Mouse (Mus musculus): ENCODE measurements around the gene Lrig1. TPM values are rescaled to one million over a fixed set of nuclear protein-coding genes. Genes with fewer than 3 reads are reported as not detected.

Lrig1 gene
- polyA plus RNA-seq, 1 experiment from 2014 or later, result 7.7 TPM

- Histone ChIP-seq H3K4me1 (ENCODE audit: control insufficient read depth, insufficient read depth, low read length) (peaks cover 60% of the 10 kb centered on the region), H3K36me3 (ENCODE audit: control insufficient read depth, insufficient read depth) (no peaks in the 10 kb centered on the region), H3K9me3 (replicated peaks; ENCODE audit: control insufficient read depth, low read length) (no peaks in the 10 kb centered on the region), H3K4me2 (ENCODE audit: low read depth, low read length) (no peak overlapping the region), H3K4me3 (ENCODE audit: low read length) (no peak overlapping the region), H3K27me3 (ENCODE audit: control insufficient read depth, insufficient read depth, low read length) (no peaks in the 10 kb centered on the region), H3K9ac (ENCODE audit: low read length) (no peak overlapping the region), H3K27ac (ENCODE audit: low read length) (no peak overlapping the region)
- ATAC-seq (replicated peaks; ENCODE audit: extremely low read depth, insufficient read depth, low FRiP score), result no peak
- WGBS, result 59% methylated on average over 6 of the region's 6 CpGs
Observed at GRCm38 (mm10) chr6:94682270-94682618, 17.7 kb downstream of the Lrig1 start.

GRCm38 (mm10) chr6:94681446-94682269, 18.3 kb downstream of the Lrig1 start:
- H3K4me3 ChIP-seq (ENCODE audit: low read length), result no peak overlapping the region
- H3K4me2 ChIP-seq (ENCODE audit: low read depth, low read length), result peak overlapping the region; percentile 27; the same call in 1 of the 2 replicates
- peaks cover 64% of the 10 kb centered on the region for H3K4me1 ChIP-seq (ENCODE audit: control insufficient read depth, insufficient read depth, low read length)
- H3K27ac ChIP-seq (ENCODE audit: low read length), result no peak overlapping the region
- ATAC-seq (replicated peaks; ENCODE audit: extremely low read depth, insufficient read depth, low FRiP score), result no peak
- no peaks in the 10 kb centered on the region for H3K9me3 ChIP-seq (replicated peaks; ENCODE audit: control insufficient read depth, low read length)
- H3K36me3 ChIP-seq (ENCODE audit: control insufficient read depth, insufficient read depth), result no peaks in the 10 kb centered on the region
- WGBS, result 53% methylated on average over 15 of the region's 15 CpGs
- H3K27me3 ChIP-seq (ENCODE audit: control insufficient read depth, insufficient read depth, low read length), result no peaks in the 10 kb centered on the region
- no peak overlapping the region for H3K9ac ChIP-seq (ENCODE audit: low read length)

GRCm38 (mm10) chr6:94680760-94681445, 19.1 kb downstream of the Lrig1 start:
- Histone ChIP-seq H3K4me2 (ENCODE audit: low read depth, low read length) (no peak overlapping the region), H3K27ac (ENCODE audit: low read length) (no peak overlapping the region), H3K27me3 (ENCODE audit: control insufficient read depth, insufficient read depth, low read length) (no peaks in the 10 kb centered on the region), H3K9me3 (replicated peaks; ENCODE audit: control insufficient read depth, low read length) (no peaks in the 10 kb centered on the region), H3K4me1 (ENCODE audit: control insufficient read depth, insufficient read depth, low read length) (peaks cover 63% of the 10 kb centered on the region), H3K4me3 (ENCODE audit: low read length) (no peak overlapping the region), H3K36me3 (ENCODE audit: control insufficient read depth, insufficient read depth) (no peaks in the 10 kb centered on the region), H3K9ac (ENCODE audit: low read length) (no peak overlapping the region)
- ATAC-seq (replicated peaks; ENCODE audit: extremely low read depth, insufficient read depth, low FRiP score), result 0 out of 2 replicates have a peak, but pooled peaks have one; percentile 11
- WGBS, result 64% methylated on average over 5 of the region's 5 CpGs

- Histone ChIP-seq H3K9me3 (replicated peaks; ENCODE audit: control insufficient read depth, low read length) (no peaks in the 10 kb centered on the region), H3K36me3 (ENCODE audit: control insufficient read depth, insufficient read depth) (no peaks in the 10 kb centered on the region), H3K9ac (ENCODE audit: low read length) (no peak overlapping the region), H3K4me3 (ENCODE audit: low read length) (no peak overlapping the region), H3K4me1 (ENCODE audit: control insufficient read depth, insufficient read depth, low read length) (peaks cover 49% of the 10 kb centered on the region), H3K4me2 (ENCODE audit: low read depth, low read length) (no peak overlapping the region), H3K27me3 (ENCODE audit: control insufficient read depth, insufficient read depth, low read length) (no peaks in the 10 kb centered on the region), H3K27ac (ENCODE audit: low read length) (no peak overlapping the region)
- no peak for ATAC-seq (replicated peaks; ENCODE audit: extremely low read depth, insufficient read depth, low FRiP score)
- 82% methylated on average over 1 of the region's 1 CpGs for WGBS
Observed at GRCm38 (mm10) chr6:94679249-94679648, 20.7 kb downstream of the Lrig1 start.

GRCm38 (mm10) chr6:94678377-94679164, 21.4 kb downstream of the Lrig1 start:
- H3K9ac ChIP-seq (ENCODE audit: low read length), result no peak overlapping the region
- no peak for ATAC-seq (replicated peaks; ENCODE audit: extremely low read depth, insufficient read depth, low FRiP score)
- H3K9me3 ChIP-seq (replicated peaks; ENCODE audit: control insufficient read depth, low read length), result no peaks in the 10 kb centered on the region
- no peak overlapping the region for H3K27ac ChIP-seq (ENCODE audit: low read length)
- H3K4me1 ChIP-seq (ENCODE audit: control insufficient read depth, insufficient read depth, low read length), result peaks cover 48% of the 10 kb centered on the region
- 49% methylated on average over 6 of the region's 6 CpGs for WGBS
- H3K4me3 ChIP-seq (ENCODE audit: low read length), result no peak overlapping the region
- H3K27me3 ChIP-seq (ENCODE audit: control insufficient read depth, insufficient read depth, low read length), result no peaks in the 10 kb centered on the region
- no peak overlapping the region for H3K4me2 ChIP-seq (ENCODE audit: low read depth, low read length)
- H3K36me3 ChIP-seq (ENCODE audit: control insufficient read depth, insufficient read depth), result no peaks in the 10 kb centered on the region

- no peak overlapping the region for H3K27ac ChIP-seq (ENCODE audit: low read length)
- H3K4me1 ChIP-seq (ENCODE audit: control insufficient read depth, insufficient read depth, low read length), result peaks cover 45% of the 10 kb centered on the region
- no peaks in the 10 kb centered on the region for H3K9me3 ChIP-seq (replicated peaks; ENCODE audit: control insufficient read depth, low read length)
- H3K27me3 ChIP-seq (ENCODE audit: control insufficient read depth, insufficient read depth, low read length), result no peaks in the 10 kb centered on the region
- no peaks in the 10 kb centered on the region for H3K36me3 ChIP-seq (ENCODE audit: control insufficient read depth, insufficient read depth)
- no peak overlapping the region for H3K9ac ChIP-seq (ENCODE audit: low read length)
- WGBS, result 42% methylated on average over 3 of the region's 3 CpGs
- peak overlapping the region; percentile 11; the same call in 1 of the 2 replicates for H3K4me2 ChIP-seq (ENCODE audit: low read depth, low read length)
- ATAC-seq (replicated peaks; ENCODE audit: extremely low read depth, insufficient read depth, low FRiP score), result no peak
- H3K4me3 ChIP-seq (ENCODE audit: low read length), result no peak overlapping the region
Observed at GRCm38 (mm10) chr6:94677448-94677847, 22.5 kb downstream of the Lrig1 start.

GRCm38 (mm10) chr6:94676840-94677239, 23.1 kb downstream of the Lrig1 start:
- Histone ChIP-seq H3K27ac (ENCODE audit: low read length) (no peak overlapping the region), H3K9me3 (replicated peaks; ENCODE audit: control insufficient read depth, low read length) (no peaks in the 10 kb centered on the region), H3K4me2 (ENCODE audit: low read depth, low read length) (peak overlapping the region; percentile 11; the same call in 1 of the 2 replicates), H3K4me1 (ENCODE audit: control insufficient read depth, insufficient read depth, low read length) (peaks cover 39% of the 10 kb centered on the region), H3K27me3 (ENCODE audit: control insufficient read depth, insufficient read depth, low read length) (no peaks in the 10 kb centered on the region), H3K36me3 (ENCODE audit: control insufficient read depth, insufficient read depth) (no peaks in the 10 kb centered on the region), H3K4me3 (ENCODE audit: low read length) (no peak overlapping the region), H3K9ac (ENCODE audit: low read length) (no peak overlapping the region)
- ATAC-seq (replicated peaks; ENCODE audit: extremely low read depth, insufficient read depth, low FRiP score), result no peak
- WGBS, result 48% methylated on average over 3 of the region's 3 CpGs

GRCm38 (mm10) chr6:94676300-94676699, 23.7 kb downstream of the Lrig1 start:
- Histone ChIP-seq H3K4me2 (ENCODE audit: low read depth, low read length) (0 out of 2 replicates have a peak overlapping the region, but pooled peaks have one; percentile 27), H3K4me1 (ENCODE audit: control insufficient read depth, insufficient read depth, low read length) (peaks cover 35% of the 10 kb centered on the region), H3K4me3 (ENCODE audit: low read length) (no peak overlapping the region), H3K36me3 (ENCODE audit: control insufficient read depth, insufficient read depth) (no peaks in the 10 kb centered on the region), H3K9ac (ENCODE audit: low read length) (no peak overlapping the region), H3K27ac (ENCODE audit: low read length) (no peak overlapping the region), H3K27me3 (ENCODE audit: control insufficient read depth, insufficient read depth, low read length) (no peaks in the 10 kb centered on the region), H3K9me3 (replicated peaks; ENCODE audit: control insufficient read depth, low read length) (no peaks in the 10 kb centered on the region)
- no peak for ATAC-seq (replicated peaks; ENCODE audit: extremely low read depth, insufficient read depth, low FRiP score)
- WGBS, result 31% methylated on average over 7 of the region's 7 CpGs

Measured in heart, embryonic 16.5 days (tissue).